Mouse (Mus musculus): ENCODE results near the gene Mbnl2.

Mbnl2 gene

GRCm38 (mm10) chr14:120478641-120479341 is 203.3 kb downstream of the Mbnl2 start:
- in situ Hi-C loops (cut with MboI, MseI) = loop anchor here (10.0 kb wide), 1 partner anchor 426 kb away; no protein-coding TSS in a partner anchor

- in situ Hi-C loops (cut with MboI, MseI) = no loop called here
These were observed 205.0 kb downstream of the Mbnl2 start for GRCm38 (mm10) chr14:120480341-120480900.

- in situ Hi-C loops (cut with MboI, MseI) = no loop called here
These were observed 205.5 kb downstream of the Mbnl2 start for GRCm38 (mm10) chr14:120480927-120481326.
